19 mouse cellular contexts compared by ENCODE assay signal in genomic region chr14:78282490-78282889, GRCm38 (mm10). TPM values are rescaled to one million over a fixed set of nuclear protein-coding genes. Genes with fewer than 3 reads are reported as not detected.
DNase-seq lines count a peak whose midpoint lies in the region; ATAC-seq and TF ChIP-seq lines count a peak whose summit lies in the region.
"Had no signal": no experiment of that assay in that cellular context is flagged by ENCODE, and none has a peak within 500 bp of the region (broad histone marks: within the 10 kb centered on the region; RNA-seq: fewer than 3 reads in every experiment).

No protein-coding gene starts in this region.

- 14% methylated on average over 11 of the region's 11 CpGs for WGBS in forebrain, postnatal 0 days
- WGBS in forebrain, embryonic 12.5 days: 74% methylated on average over 11 of the region's 11 CpGs
- WGBS in lung, postnatal 0 days: 56% methylated on average over 11 of the region's 11 CpGs
- WGBS in lung, adult 2 months: 67% methylated on average over 11 of the region's 11 CpGs

- peak overlapping the region; percentile 26; the same call in 1 of the 2 replicates for H3K4me2 ChIP-seq in forebrain, postnatal 0 days (ENCODE audit: low read depth)
- no peak overlapping the region for H3K4me2 ChIP-seq in forebrain, embryonic 12.5 days
- H3K4me2 ChIP-seq in lung, postnatal 0 days (replicated peaks; ENCODE audit: low read depth, low read length): no peak overlapping the region
- H3K4me2 ChIP-seq: kidney, embryonic 15.5 days; liver, embryonic 13.5 days had no signal

- H3K4me1 ChIP-seq in forebrain, postnatal 0 days (ENCODE audit: insufficient read depth): peaks cover 8% of the 10 kb centered on the region; the same call in 1 of the 2 replicates
- peaks cover 21% of the 10 kb centered on the region for H3K4me1 ChIP-seq in forebrain, embryonic 12.5 days
- no peaks in the 10 kb centered on the region for H3K4me1 ChIP-seq in lung, postnatal 0 days (ENCODE audit: insufficient read depth, low read depth, low read length)
- H3K4me1 ChIP-seq in lung, adult 2 months (ENCODE audit: control insufficient read depth, insufficient read depth, low read length): no peaks in the 10 kb centered on the region
- H3K4me1 ChIP-seq: kidney, embryonic 15.5 days; liver, embryonic 13.5 days; megakaryocyte, embryonic 14.5 days had no signal

- no peak for TF ChIP-seq POLR2A in lung, adult 2 months (IDR thresholded peaks at IDR 0.05; ENCODE audit: borderline replicate concordance, extremely low read depth, low read depth, low read length)

- no peak overlapping the region for H3K27ac ChIP-seq in forebrain, postnatal 0 days (ENCODE audit: low read depth, low read length)
- no peak overlapping the region for H3K27ac ChIP-seq in forebrain, embryonic 12.5 days
- no peak overlapping the region for H3K27ac ChIP-seq in lung, postnatal 0 days (ENCODE audit: low read length)
- H3K27ac ChIP-seq: kidney, embryonic 15.5 days; liver, embryonic 13.5 days had no signal

- no peaks in the 10 kb centered on the region for H3K36me3 ChIP-seq in forebrain, postnatal 0 days (ENCODE audit: insufficient read depth)
- H3K36me3 ChIP-seq in forebrain, embryonic 12.5 days (replicated peaks): no peaks in the 10 kb centered on the region
- no peaks in the 10 kb centered on the region for H3K36me3 ChIP-seq in lung, postnatal 0 days (ENCODE audit: insufficient read depth, low read length)
- H3K36me3 ChIP-seq: G1E; kidney, embryonic 15.5 days; liver, embryonic 13.5 days had no signal

- intact Hi-C loops in left cerebral cortex, postnatal 25 days (cut with DNase I): loop anchor here (10.0 kb wide), 1 partner anchor 1238 kb away; no protein-coding TSS in a partner anchor

- H3K4me3 ChIP-seq in forebrain, postnatal 0 days (ENCODE audit: low read depth, low read length): no peak overlapping the region
- no peak overlapping the region for H3K4me3 ChIP-seq in forebrain, embryonic 12.5 days (replicated peaks)
- no peak overlapping the region for H3K4me3 ChIP-seq in lung, postnatal 0 days (ENCODE audit: low read depth, low read length)
- no peak overlapping the region for H3K4me3 ChIP-seq in lung, adult 2 months (replicated peaks; ENCODE audit: extremely low read depth, low read depth, low read length)
- H3K4me3 ChIP-seq: kidney, embryonic 15.5 days; liver, embryonic 13.5 days; megakaryocyte, embryonic 14.5 days had no signal

- no peak overlapping the region for H3K9ac ChIP-seq in forebrain, postnatal 0 days
- H3K9ac ChIP-seq in forebrain, embryonic 12.5 days: no peak overlapping the region
- H3K9ac ChIP-seq in lung, postnatal 0 days (replicated peaks; ENCODE audit: low read depth): no peak overlapping the region
- H3K9ac ChIP-seq: kidney, embryonic 15.5 days; liver, embryonic 13.5 days had no signal

- peak; percentile 51 for TF ChIP-seq CTCF in forebrain, postnatal 0 days (IDR thresholded peaks at IDR 0.05; ENCODE audit: low read depth)
- TF ChIP-seq CTCF in lung, postnatal 0 days (IDR thresholded peaks at IDR 0.05): peak; percentile 22
- TF ChIP-seq CTCF in lung, adult 2 months (IDR thresholded peaks at IDR 0.05; ENCODE audit: insufficient read depth, low read length): no peak

- peak; percentile 78 for DNase-seq in forebrain, postnatal 0 days
- peak; percentile 15 for DNase-seq in lung, postnatal 0 days (ENCODE audit: low spot score)
- DNase-seq in lung, adult 2 months: no peak
- peak; percentile 44 to 78 for DNase-seq in left cerebral cortex, postnatal 25 days (ENCODE audit: low spot score in 2 of 2)
- DNase-seq in cerebellum, postnatal 4 days (ENCODE audit: low spot score in 2 of 2): no peak
- DNase-seq in kidney, postnatal 36 days: no peak
- no peak for DNase-seq in ovary, adult 18-20 months (ENCODE audit: low spot score)
- DNase-seq: embryo, embryonic 11 days; gastrocnemius, postnatal 36 days; heart, postnatal 10 days; liver, embryonic 13.5 days; spleen, adult 18-20 months; thymus, adult 18-20 months had no signal

- H3K27me3 ChIP-seq in forebrain, postnatal 0 days (ENCODE audit: insufficient read depth, low read length): no peaks in the 10 kb centered on the region; the same call in 1 of the 2 replicates
- H3K27me3 ChIP-seq in forebrain, embryonic 12.5 days: 0 out of 2 replicates have a peak, but pooled peaks cover 12% of the 10 kb centered on the region
- no peaks in the 10 kb centered on the region for H3K27me3 ChIP-seq in lung, postnatal 0 days (replicated peaks; ENCODE audit: insufficient read depth, low read length)
- H3K27me3 ChIP-seq: kidney, embryonic 15.5 days; liver, embryonic 13.5 days had no signal

- TF ChIP-seq EP300 in lung, postnatal 0 days (IDR thresholded peaks at IDR 0.05): no peak

- H3K9me3 ChIP-seq in forebrain, postnatal 0 days (ENCODE audit: low read length): no peaks in the 10 kb centered on the region
- no peaks in the 10 kb centered on the region for H3K9me3 ChIP-seq in forebrain, embryonic 12.5 days
- H3K9me3 ChIP-seq in lung, postnatal 0 days (ENCODE audit: low read length): no peaks in the 10 kb centered on the region
- H3K9me3 ChIP-seq: kidney, embryonic 15.5 days; liver, embryonic 13.5 days; megakaryocyte, embryonic 14.5 days had no signal

- peak; percentile 81 for ATAC-seq in forebrain, postnatal 0 days
- no peak for ATAC-seq in forebrain, embryonic 12.5 days (ENCODE audit: low FRiP score)
- no peak for ATAC-seq in lung, postnatal 0 days
- ATAC-seq: hindbrain, embryonic 16.5 days had no signal

RNA-seq across cellular contexts. Expression of gene Tnfsf11, which starts 25.4 kb away (rescaled TPM):
- total RNA-seq in forebrain, postnatal 0 days (2014; rRNA removed): 0.15 and 0.86 TPM in 2 replicates
- 0.08 TPM in 2 replicates for polyA plus RNA-seq in forebrain, postnatal 0 days (2015; fragmentation: Nextera tagmentation; extraction: Ambion mirVana)
- 0.22 and 0.37 TPM in 2 replicates for polyA plus RNA-seq in forebrain, embryonic 12.5 days (2016; fragmentation: Nextera tagmentation; extraction: Ambion mirVana)
- polyA plus RNA-seq in lung, postnatal 0 days (2015; fragmentation: Nextera tagmentation; extraction: Ambion mirVana): 0.05 and 0.06 TPM in 2 replicates
- 0.08 and 0.09 TPM in 2 replicates for polyA plus RNA-seq in lung, adult 2 months (2012; rRNA removed)
- total RNA-seq in left cerebral cortex, postnatal 25 days (2021): under 1 TPM in 1 of 2 experiments, not detected in 1; 0.14 TPM
- total RNA-seq: G1E; gastrocnemius, postnatal 36 days; heart, postnatal 10 days had no signal
- polyA plus RNA-seq: cerebellum, adult 2 months; G1E; hindbrain, embryonic 16.5 days had no signal

Comparison
In these comparisons a context has a peak if more than half of its experiments do, and no peak if none do; other contexts are left out.
1. DNase-seq: peak in forebrain, postnatal 0 days (single experiment), lung, postnatal 0 days (single experiment) and left cerebral cortex, postnatal 25 days (2 of 2); none in lung, adult 2 months (single experiment), cerebellum, postnatal 4 days (0 of 2), kidney, postnatal 36 days (0 of 2) and ovary, adult 18-20 months (single experiment).